Mouse (Mus musculus) left cerebral cortex, postnatal 25 days (tissue): ENCODE measurements around the gene Aff4. TPM values are rescaled to one million over a fixed set of nuclear protein-coding genes. Genes with fewer than 3 reads are reported as not detected.

ENCODE experiments used
- DNase-seq, 2 experiments: peaks; one replicate each; pipeline ENCODE4 v3.0.0; 2022; ENCODE audit warnings: low spot score in 2 of 2, mixed read lengths in 1 of 2
- intact Hi-C: fragments of 180-260 bp; cut with DNase I; formaldehyde crosslinking; loops from one replicate; pipeline ENCODE4 v1.15.1; 2025
- microRNA-seq, 2 experiments: library from miRNA; unstranded; fragments of <30 nt; microRNA quantifications; one replicate each; pipeline ENCODE4 v1.2.0; 2022
- total RNA-seq, 2 experiments: library from RNA; stranded (reverse); gene quantifications; 2 replicates each; pipeline ENCODE4 v1.2.3; 2021

Gene Aff4
- total RNA-seq, 2 experiments from 2014 or later: 179 to 194 TPM

- DNase-seq: no peak
These were observed 101.8 kb downstream of the Aff4 start for GRCm38 (mm10) chr11:53452396-53452795.

GRCm38 (mm10) chr11:53453031-53453430 lies 102.4 kb downstream of the Aff4 start:
- DNase-seq: no peak
- intact Hi-C loops: no loop called here

More at GRCm38 (mm10) chr11:53452396-53452795, 101.8 kb downstream of the Aff4 start:
- intact Hi-C loops: no loop called here

GRCm38 (mm10) chr11:53456474-53457371 lies 106.1 kb downstream of the Aff4 start, which contains the start of the genes Gm10447 and Shroom1:
Gene Gm10447 (minus strand): TSS chr11:53457110.
Gene Shroom1 (plus strand): TSS chr11:53457205.
- DNase-seq: peak in 1 of 2 experiments; percentile 51
- intact Hi-C loops: no loop called here

- no peak for DNase-seq
- intact Hi-C loops: no loop called here
These were observed 106.8 kb downstream of the Aff4 start for GRCm38 (mm10) chr11:53457372-53457954.

- intact Hi-C loops: no loop called here
- DNase-seq: no peak
These were observed 108.4 kb downstream of the Aff4 start for GRCm38 (mm10) chr11:53458996-53459395.

GRCm38 (mm10) chr11:53460192-53460591 lies 109.6 kb downstream of the Aff4 start:
- intact Hi-C loops: loop anchor here (10.0 kb wide), 1 partner anchor 395 kb away; the partner anchor contains the start of gene Gm12216
- DNase-seq: no peak

- intact Hi-C loops: loop anchor here (10.0 kb wide), 1 partner anchor 393 kb away; the partner anchor contains the start of gene Gm12216
- DNase-seq: no peak
These were observed 111.1 kb downstream of the Aff4 start for GRCm38 (mm10) chr11:53461727-53462126.

- DNase-seq: peak; percentile 65 to 78
- intact Hi-C loops: loop anchor here (10.0 kb wide), 1 partner anchor 391 kb away; the partner anchor contains the start of gene Gm12216
These were observed 113.2 kb downstream of the Aff4 start for GRCm38 (mm10) chr11:53463551-53464424.

- peak; percentile 82 to 92 for DNase-seq
- intact Hi-C loops: loop anchor here (10.0 kb wide), 1 partner anchor 388 kb away; the partner anchor contains the start of gene Gm12216
These were observed 115.8 kb downstream of the Aff4 start for GRCm38 (mm10) chr11:53466231-53466971.

GRCm38 (mm10) chr11:53469294-53469967 lies 118.8 kb downstream of the Aff4 start:
- intact Hi-C loops: loop anchor here (10.0 kb wide), 1 partner anchor 385 kb away; the partner anchor contains the start of gene Gm12216
- no peak for DNase-seq

- peak; percentile 95 to 96 for DNase-seq
- intact Hi-C loops: loop anchor here (1.0 to 10.0 kb wide), 6 partner anchors 32 to 385 kb away; partner anchors contain the start of gene Gm12216
These were observed 119.5 kb downstream of the Aff4 start, which contains the start of gene Gm9837 for GRCm38 (mm10) chr11:53469968-53470695. Gene Gm9837 (minus strand): TSS chr11:53470479.

Small RNAs within 50 kb of the gene (microRNA-seq; reads per million reads assigned to microRNA genes)
- 0 reads per million in 2 experiments for gene Mir6920

Other genes starting within 250 kb of the Aff4 start
- 100 to 1,000 TPM; 178 to 182 TPM for gene Hspa4, start 50.4 kb upstream of the Aff4 start, total RNA-seq
- 10 to 100 TPM; 13.2 to 15.7 TPM for gene Zcchc10, start 26.2 kb upstream of the Aff4 start, total RNA-seq
- gene Leap2, start 72.3 kb downstream of the Aff4 start, total RNA-seq: not detected
- gene Uqcrq, start 80.0 kb downstream of the Aff4 start, total RNA-seq: 100 to 1,000 TPM; 488 to 504 TPM
- gene Gdf9, start 80.2 kb downstream of the Aff4 start, total RNA-seq: 1 to 10 TPM in 1 of 2 experiments, under 1 TPM in 1; 0.41 to 1.2 TPM
- gene Gm10447, start 106.3 kb downstream of the Aff4 start, total RNA-seq: under 1 TPM; 0.32 to 0.34 TPM
- 1 to 10 TPM; 4.0 to 4.5 TPM for gene Shroom1, start 106.4 kb downstream of the Aff4 start, total RNA-seq
- gene Gm9837, start 119.6 kb downstream of the Aff4 start, total RNA-seq: not detected
- 1 to 10 TPM; 3.3 TPM for gene Gm9945, start 129.3 kb downstream of the Aff4 start, total RNA-seq
- gene Sowaha, start 129.4 kb downstream of the Aff4 start, total RNA-seq: 10 to 100 TPM; 79.1 to 79.3 TPM
- gene Sept8, start 168.4 kb downstream of the Aff4 start, total RNA-seq: 100 to 1,000 TPM; 299 to 327 TPM
- gene Kif3a, start 216.5 kb downstream of the Aff4 start, total RNA-seq: 100 to 1,000 TPM; 129 to 130 TPM